Mouse (Mus musculus) embryonic facial prominence, embryonic 12.5 days (tissue): ENCODE measurements around the gene AC134908.4. TPM values are rescaled to one million over a fixed set of nuclear protein-coding genes. Genes with fewer than 3 reads are reported as not detected.

Experiments
- ATAC-seq: fragments of 200-750 bp; cut with Nextera tagmentation; 2 replicates; pipeline ENCODE4 v1.8.0; 2017; ENCODE audit not compliant: insufficient number of reproducible peaks, insufficient read depth, low FRiP score, low TSS enrichment
- H3K27ac ChIP-seq: fragments of 300-500 bp; sonication (generic); 2 replicates; pipeline ENCODE4 v1.5.1; 2016; ENCODE audit warnings: mild to moderate bottlenecking
- H3K27me3 ChIP-seq: fragments of 300-500 bp; sonication (generic); 2 replicates; pipeline ENCODE4 v1.6.1; 2016; ENCODE audit warnings: mild to moderate bottlenecking, moderate library complexity
- H3K36me3 ChIP-seq: fragments of 300-500 bp; sonication (generic); 2 replicates; pipeline ENCODE4 v1.6.1; 2016; ENCODE audit warnings: mild to moderate bottlenecking
- H3K4me1 ChIP-seq: fragments of 300-500 bp; sonication (generic); 2 replicates; pipeline ENCODE4 v1.6.1; 2016
- H3K4me2 ChIP-seq: fragments of 300-500 bp; sonication (generic); replicated peaks from 2 replicates; pipeline ENCODE4 v1.6.1; 2016; ENCODE audit warnings: mild to moderate bottlenecking, moderate library complexity
- H3K4me3 ChIP-seq: fragments of 300-500 bp; sonication (generic); 2 replicates; pipeline ENCODE4 v1.5.1; 2016; ENCODE audit warnings: mild to moderate bottlenecking
- H3K9ac ChIP-seq: fragments of 300-500 bp; sonication (generic); 2 replicates; pipeline ENCODE4 v1.6.1; 2016; ENCODE audit warnings: mild to moderate bottlenecking, moderate library complexity
- H3K9me3 ChIP-seq: fragments of 300-500 bp; sonication (generic); 2 replicates; pipeline ENCODE4 v1.6.1; 2016; ENCODE audit warnings: mild to moderate bottlenecking, moderate library complexity
- WGBS: fragments of 180-500 bp; shearing (Covaris S2); methylation state at CpG from one replicate; pipeline ENCODE4 v1.1.7; 2016; 5-methylcytosine and 5-hydroxymethylcytosine counted together
- polyA plus RNA-seq: library from polyadenylated mRNA; unstranded; fragments of >200 nt; fragmentation: Nextera tagmentation; extraction: Ambion mirVana; gene quantifications from 2 replicates; pipeline ENCODE4 v1.2.1, GENCODE M21; 2016

Gene AC134908.4
- polyA plus RNA-seq, 1 experiment from 2014 or later: not detected

DNA sequence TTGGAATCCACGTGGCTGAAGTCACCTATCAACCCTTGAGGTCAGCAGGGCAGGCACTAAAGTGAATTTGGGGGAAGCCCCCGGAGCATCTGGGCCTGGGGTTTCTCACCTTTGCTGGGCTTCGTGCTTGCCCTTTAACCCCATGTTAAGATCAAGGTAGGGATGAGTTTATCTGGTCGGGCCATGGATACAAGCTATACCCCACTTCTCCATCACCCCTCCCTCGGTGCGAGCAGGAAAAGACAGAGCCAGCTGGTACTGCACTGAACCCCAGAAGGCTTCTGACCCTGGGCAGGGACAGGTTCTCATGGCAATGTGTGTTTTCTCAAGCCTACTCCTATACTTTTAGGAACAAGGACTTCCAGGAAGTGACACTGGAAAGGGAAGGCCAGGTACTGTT lies 14.1 kb downstream of the AC134908.4 start:
- no peak for ATAC-seq
- Histone ChIP-seq H3K4me3 (no peak overlapping the region), H3K9ac (no peak overlapping the region), H3K4me2 (no peak overlapping the region), H3K4me1 (peaks cover 24% of the 10 kb centered on the region), H3K36me3 (peaks cover 46% of the 10 kb centered on the region), H3K27me3 (no peaks in the 10 kb centered on the region), H3K27ac (no peak overlapping the region), H3K9me3 (no peaks in the 10 kb centered on the region)
- 76% methylated on average over 6 of the region's 6 CpGs for WGBS

DNA sequence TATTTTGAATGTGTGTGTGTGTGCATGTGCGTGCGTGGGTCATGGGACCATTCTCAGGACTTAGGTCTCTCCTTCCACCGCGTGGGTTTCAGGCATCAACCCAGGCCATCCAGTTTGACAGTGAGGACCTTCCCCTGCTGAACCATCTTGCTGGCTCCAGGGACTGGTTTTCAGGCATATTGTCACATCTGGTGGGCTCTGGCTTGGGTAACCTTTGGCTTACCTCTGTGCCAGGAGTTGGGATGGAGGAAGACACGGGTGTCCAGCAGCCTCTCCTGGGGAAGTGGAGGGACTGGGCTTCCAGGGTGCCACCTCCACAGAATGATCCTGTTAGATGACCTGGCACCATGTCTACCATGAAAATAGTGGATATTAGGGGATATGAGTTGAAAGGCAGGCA lies 17.5 kb downstream of the AC134908.4 start:
- H3K9ac ChIP-seq: no peak overlapping the region
- H3K36me3 ChIP-seq: peaks cover 32% of the 10 kb centered on the region
- no peaks in the 10 kb centered on the region for H3K27me3 ChIP-seq
- no peak overlapping the region for H3K4me3 ChIP-seq
- H3K9me3 ChIP-seq: no peaks in the 10 kb centered on the region
- H3K27ac ChIP-seq: no peak overlapping the region
- peaks cover 8% of the 10 kb centered on the region for H3K4me1 ChIP-seq
- ATAC-seq: no peak
- no peak overlapping the region for H3K4me2 ChIP-seq
- WGBS: 93% methylated on average over 5 of the region's 5 CpGs

DNA sequence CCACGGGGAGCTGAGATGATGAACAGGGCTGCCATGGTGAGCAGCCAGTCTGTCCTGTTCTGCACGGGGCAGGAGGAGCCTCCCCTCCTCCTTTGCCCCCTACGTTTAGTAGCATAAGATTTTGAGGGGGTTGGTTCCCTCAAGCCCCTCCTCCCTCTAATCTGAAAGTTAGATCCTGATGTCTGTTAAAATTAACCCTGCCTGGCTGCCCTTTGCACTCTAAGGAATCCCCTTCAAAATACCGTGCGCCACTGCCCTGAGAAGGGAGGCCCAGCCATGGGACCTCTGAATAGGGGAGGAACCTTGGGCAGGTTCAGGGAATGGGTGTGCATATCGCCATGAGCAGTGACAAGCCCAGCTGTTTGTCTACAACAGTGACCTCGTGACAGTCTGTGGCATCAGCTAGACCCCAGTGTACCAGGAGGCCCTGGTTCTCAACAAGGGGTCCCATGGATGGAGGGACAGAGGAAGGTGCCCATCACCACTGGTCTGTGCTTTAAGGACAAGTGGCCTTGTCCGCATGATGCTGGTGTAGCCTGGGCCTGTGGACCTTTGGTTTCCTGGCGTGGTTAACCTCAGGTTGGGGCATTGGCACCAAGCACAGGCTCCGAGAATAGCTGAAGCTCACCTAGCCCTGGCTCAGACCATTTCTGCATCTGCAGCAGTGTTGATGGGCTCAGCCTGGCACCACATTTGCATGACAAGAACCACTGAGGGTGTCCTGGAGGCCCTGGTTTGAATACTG lies 20.0 kb downstream of the AC134908.4 start:
- no peak overlapping the region for H3K4me3 ChIP-seq
- no peak overlapping the region for H3K27ac ChIP-seq
- H3K9me3 ChIP-seq: no peaks in the 10 kb centered on the region
- H3K27me3 ChIP-seq: no peaks in the 10 kb centered on the region
- peak overlapping the region; percentile 7; the same call in 1 of the 2 replicates for H3K4me2 ChIP-seq
- H3K9ac ChIP-seq: no peak overlapping the region
- no peak for ATAC-seq
- 77% methylated on average over 10 of the region's 10 CpGs for WGBS
- peaks cover 8% of the 10 kb centered on the region for H3K4me1 ChIP-seq
- H3K36me3 ChIP-seq: peaks cover 8% of the 10 kb centered on the region

GRCm38 (mm10) chr17:25773549-25774120 lies 21.8 kb downstream of the AC134908.4 start, which contains the start of gene Narfl:
TSS of gene Narfl (plus strand) at chr17:25773776.
- peak; percentile 73 for ATAC-seq
- under 1% methylated on average over 37 of the region's 37 CpGs for WGBS
- Histone ChIP-seq H3K4me1 (peaks cover 8% of the 10 kb centered on the region), H3K27ac (no peak within 1 kb of the TSS), H3K27me3 (no peaks in the 10 kb centered on the region), H3K36me3 (no peaks in the 10 kb centered on the region), H3K9ac (peak within 1 kb of the TSS; percentile 88), H3K9me3 (no peaks in the 10 kb centered on the region), H3K4me2 (peak within 1 kb of the TSS; percentile 85), H3K4me3 (peak within 1 kb of the TSS; percentile 83)

- Histone ChIP-seq H3K4me1 (peaks cover 4% of the 10 kb centered on the region), H3K9me3 (no peaks in the 10 kb centered on the region), H3K27ac (no peak overlapping the region), H3K4me2 (no peak overlapping the region), H3K4me3 (no peak overlapping the region), H3K36me3 (no peaks in the 10 kb centered on the region), H3K9ac (no peak overlapping the region), H3K27me3 (peaks cover 10% of the 10 kb centered on the region; the same call in 1 of the 2 replicates)
- no peak for ATAC-seq
- WGBS: 43% methylated on average over 9 of the region's 9 CpGs
Observed at GRCm38 (mm10) chr17:25769331-25769730, 26.1 kb downstream of the AC134908.4 start.

DNA sequence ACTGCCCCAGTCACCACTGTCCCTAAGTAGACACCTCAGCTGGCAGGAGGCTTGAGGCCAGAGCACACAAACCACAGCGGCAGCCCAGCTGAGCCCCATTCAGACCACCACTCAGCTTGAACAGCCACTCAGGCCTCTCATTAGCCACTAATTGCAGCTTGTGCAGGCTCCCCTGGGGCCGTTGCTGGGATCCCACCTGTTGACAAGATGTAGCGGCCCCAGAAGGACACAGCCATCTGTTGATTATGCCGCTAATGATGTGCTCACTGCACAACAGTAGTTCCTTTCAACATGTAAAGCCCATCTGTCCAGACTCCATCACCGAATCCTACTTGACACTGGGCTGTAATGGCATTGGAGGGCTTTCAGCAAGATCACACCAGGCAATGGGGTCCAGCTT lies 29.6 kb downstream of the AC134908.4 start:
- ATAC-seq: no peak; the same call in 1 of the 2 replicates
- H3K36me3 ChIP-seq: no peaks in the 10 kb centered on the region
- WGBS: 34% methylated on average over 5 of the region's 5 CpGs
- H3K9me3 ChIP-seq: no peaks in the 10 kb centered on the region
- peaks cover 10% of the 10 kb centered on the region; the same call in 1 of the 2 replicates for H3K27me3 ChIP-seq
- no peak overlapping the region for H3K4me3 ChIP-seq
- no peak overlapping the region for H3K9ac ChIP-seq
- no peak overlapping the region for H3K27ac ChIP-seq
- no peaks in the 10 kb centered on the region for H3K4me1 ChIP-seq
- H3K4me2 ChIP-seq: no peak overlapping the region

- Histone ChIP-seq H3K4me2 (no peak overlapping the region), H3K27ac (no peak overlapping the region), H3K27me3 (peaks cover 10% of the 10 kb centered on the region; the same call in 1 of the 2 replicates), H3K36me3 (no peaks in the 10 kb centered on the region), H3K9ac (no peak overlapping the region), H3K4me3 (no peak overlapping the region), H3K9me3 (no peaks in the 10 kb centered on the region), H3K4me1 (no peaks in the 10 kb centered on the region)
- WGBS: 32% methylated on average over 3 of the region's 3 CpGs
- no peak for ATAC-seq
Observed at GRCm38 (mm10) chr17:25762591-25762990, 32.9 kb downstream of the AC134908.4 start.

GRCm38 (mm10) chr17:25761561-25761970 lies 33.9 kb downstream of the AC134908.4 start:
- Histone ChIP-seq H3K36me3 (no peaks in the 10 kb centered on the region), H3K27ac (no peak overlapping the region), H3K9ac (no peak overlapping the region), H3K4me1 (no peaks in the 10 kb centered on the region), H3K4me2 (no peak overlapping the region), H3K27me3 (peaks cover 8% of the 10 kb centered on the region; the same call in 1 of the 2 replicates), H3K4me3 (no peak overlapping the region), H3K9me3 (no peaks in the 10 kb centered on the region)
- no peak for ATAC-seq
- 44% methylated on average over 4 of the region's 4 CpGs for WGBS

GRCm38 (mm10) chr17:25760148-25760547 lies 35.3 kb downstream of the AC134908.4 start:
- Histone ChIP-seq H3K27me3 (no peaks in the 10 kb centered on the region), H3K4me1 (peaks cover 6% of the 10 kb centered on the region), H3K4me3 (no peak overlapping the region), H3K9ac (no peak overlapping the region), H3K36me3 (no peaks in the 10 kb centered on the region), H3K9me3 (no peaks in the 10 kb centered on the region), H3K27ac (no peak overlapping the region), H3K4me2 (no peak overlapping the region)
- WGBS: 84% methylated on average over 8 of the region's 8 CpGs
- ATAC-seq: no peak

DNA sequence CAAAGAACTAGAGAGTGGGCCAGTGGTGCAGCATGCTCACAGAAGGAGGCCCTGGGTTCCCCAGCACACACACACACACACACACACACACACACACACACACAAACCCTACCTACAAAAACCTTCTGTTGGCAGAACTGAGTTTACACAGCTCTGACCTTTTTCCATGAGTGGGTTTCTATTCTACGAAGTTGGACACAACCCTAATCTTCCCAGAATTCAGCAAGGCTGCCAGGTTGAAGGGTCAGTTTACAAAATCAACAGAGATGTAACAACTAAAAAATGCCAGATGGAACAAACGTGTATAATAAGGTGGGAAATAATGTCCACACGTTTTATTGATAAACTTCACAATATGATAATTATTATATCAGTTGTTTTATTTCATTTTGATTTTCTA lies 37.8 kb downstream of the AC134908.4 start:
- Histone ChIP-seq H3K4me2 (no peak overlapping the region), H3K4me3 (no peak overlapping the region), H3K9me3 (no peaks in the 10 kb centered on the region), H3K9ac (no peak overlapping the region), H3K27ac (no peak overlapping the region), H3K36me3 (no peaks in the 10 kb centered on the region), H3K4me1 (peaks cover 6% of the 10 kb centered on the region), H3K27me3 (no peaks in the 10 kb centered on the region)
- 55% methylated on average over 3 of the region's 3 CpGs for WGBS
- ATAC-seq: no peak

- no peak for ATAC-seq
- Histone ChIP-seq H3K4me3 (no peak overlapping the region), H3K27ac (no peak overlapping the region), H3K9me3 (no peaks in the 10 kb centered on the region), H3K9ac (no peak overlapping the region), H3K36me3 (no peaks in the 10 kb centered on the region), H3K4me2 (no peak overlapping the region), H3K27me3 (no peaks in the 10 kb centered on the region), H3K4me1 (peaks cover 10% of the 10 kb centered on the region)
- 78% methylated on average over 9 of the region's 9 CpGs for WGBS
Observed at GRCm38 (mm10) chr17:25756378-25757242, 38.8 kb downstream of the AC134908.4 start.
